Mouse (Mus musculus): ENCODE data around the gene Bicc1. TPM values are rescaled to one million over a fixed set of nuclear protein-coding genes. Genes with fewer than 3 reads are reported as not detected.

The Bicc1 gene
- total and polyA plus RNA-seq, 3 experiments = 13.7 to 17.1 (median 14.6) TPM

- intact Hi-C loops (cut with DNase I) = loop anchor here (1.0 to 5.0 kb wide), 2 partner anchors 34 to 57 kb away; no protein-coding TSS in a partner anchor
- peak overlapping the region; percentile 61 for H3K9ac ChIP-seq (ENCODE audit: low read depth, low read length)
- no peak for DNase-seq
- peak overlapping the region; percentile 88 for H3K27ac ChIP-seq
- WGBS = 25% methylated on average over 9 of the region's 9 CpGs
- H3K79me2 ChIP-seq (replicated peaks; ENCODE audit: control insufficient read depth, insufficient read depth, low read length) = no peaks in the 10 kb centered on the region
- no peaks in the 10 kb centered on the region for H3K27me3 ChIP-seq (ENCODE audit: control insufficient read depth, insufficient read depth, low read length)
- peak overlapping the region; percentile 30 for H3K4me3 ChIP-seq
- TF ChIP-seq EP300 (IDR thresholded peaks at IDR 0.05; ENCODE audit: insufficient read depth, low read depth, low read length) (no peak), CTCF (IDR thresholded peaks at IDR 0.05) (no peak), POLR2A (IDR thresholded peaks at IDR 0.05; ENCODE audit: insufficient read depth, low read depth, low read length) (no peak)
- peaks cover 5% of the 10 kb centered on the region; the same call in 1 of the 2 replicates for H3K36me3 ChIP-seq (ENCODE audit: control insufficient read depth, insufficient read depth, low read length)
- H3K4me1 ChIP-seq (ENCODE audit: control insufficient read depth, insufficient read depth, low read length) = peaks cover 7% of the 10 kb centered on the region
These were observed 134.8 kb downstream of the Bicc1 start for GRCm38 (mm10) chr10:71024681-71025080.

DNA sequence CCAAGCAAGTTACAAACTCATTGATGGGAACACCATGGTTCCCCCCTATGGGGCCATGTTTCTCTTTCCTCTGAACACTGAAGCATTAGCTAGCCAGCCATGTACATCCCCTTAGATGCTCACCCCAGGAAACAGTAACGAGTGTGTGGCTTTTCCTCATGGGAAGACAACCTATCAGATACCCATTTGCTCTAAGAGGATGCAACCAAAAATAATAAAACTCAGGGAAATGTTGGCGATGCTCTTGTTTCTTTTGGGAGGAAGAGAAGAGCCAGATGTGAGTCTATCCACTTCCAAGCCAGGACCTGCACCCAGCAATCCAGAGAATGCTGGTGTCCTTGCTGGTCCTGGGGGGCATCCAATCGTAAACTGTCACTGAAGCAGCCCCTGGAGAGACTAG, 136.0 kb downstream of the Bicc1 start:
- Histone ChIP-seq H3K27ac (peak overlapping the region; percentile 88), H3K36me3 (ENCODE audit: control insufficient read depth, insufficient read depth, low read length) (peaks cover 5% of the 10 kb centered on the region; the same call in 1 of the 2 replicates), H3K4me1 (ENCODE audit: control insufficient read depth, insufficient read depth, low read length) (peaks cover 4% of the 10 kb centered on the region), H3K79me2 (replicated peaks; ENCODE audit: control insufficient read depth, insufficient read depth, low read length) (no peaks in the 10 kb centered on the region), H3K9ac (ENCODE audit: low read depth, low read length) (no peak overlapping the region), H3K27me3 (ENCODE audit: control insufficient read depth, insufficient read depth, low read length) (no peaks in the 10 kb centered on the region), H3K4me3 (no peak overlapping the region)
- TF ChIP-seq EP300 (IDR thresholded peaks at IDR 0.05; ENCODE audit: insufficient read depth, low read depth, low read length) (no peak), POLR2A (IDR thresholded peaks at IDR 0.05; ENCODE audit: insufficient read depth, low read depth, low read length) (no peak), CTCF (IDR thresholded peaks at IDR 0.05) (no peak)
- WGBS = 46% methylated on average over 3 of the region's 3 CpGs
- intact Hi-C loops (cut with DNase I) = no loop called here
- no peak for DNase-seq

DNA sequence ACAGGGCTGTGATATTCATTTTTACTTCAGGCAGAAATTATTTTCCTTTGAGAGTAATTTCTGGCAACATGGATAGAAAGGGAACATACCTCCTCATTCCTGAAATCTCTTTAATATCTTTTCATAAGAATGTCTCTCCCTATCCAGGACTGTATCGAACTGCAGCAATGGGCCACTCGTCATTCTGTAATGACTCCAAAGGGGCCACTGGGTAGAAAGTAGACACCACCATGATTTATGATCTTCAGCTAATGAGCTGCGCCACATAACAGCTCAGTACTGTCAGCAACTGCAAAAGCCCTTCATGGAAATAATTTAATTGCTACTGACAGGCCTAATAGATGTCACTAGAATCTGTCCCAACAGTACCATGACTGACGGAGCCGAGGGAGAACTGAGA, 139.0 kb downstream of the Bicc1 start:
- Histone ChIP-seq H3K4me3 (no peak overlapping the region), H3K4me1 (ENCODE audit: control insufficient read depth, insufficient read depth, low read length) (peaks cover 3% of the 10 kb centered on the region), H3K27ac (no peak overlapping the region; the same call in 1 of the 2 replicates), H3K36me3 (ENCODE audit: control insufficient read depth, insufficient read depth, low read length) (0 out of 2 replicates have a peak, but pooled peaks cover 3% of the 10 kb centered on the region), H3K79me2 (replicated peaks; ENCODE audit: control insufficient read depth, insufficient read depth, low read length) (no peaks in the 10 kb centered on the region), H3K9ac (ENCODE audit: low read depth, low read length) (no peak overlapping the region), H3K27me3 (ENCODE audit: control insufficient read depth, insufficient read depth, low read length) (no peaks in the 10 kb centered on the region)
- DNase-seq = no peak
- WGBS = 86% methylated on average over 5 of the region's 5 CpGs
- intact Hi-C loops (cut with DNase I) = no loop called here
- TF ChIP-seq POLR2A (IDR thresholded peaks at IDR 0.05; ENCODE audit: insufficient read depth, low read depth, low read length) = no peak
- TF ChIP-seq CTCF (IDR thresholded peaks at IDR 0.05) = no peak
- TF ChIP-seq EP300 (IDR thresholded peaks at IDR 0.05; ENCODE audit: insufficient read depth, low read depth, low read length) = no peak

DNA sequence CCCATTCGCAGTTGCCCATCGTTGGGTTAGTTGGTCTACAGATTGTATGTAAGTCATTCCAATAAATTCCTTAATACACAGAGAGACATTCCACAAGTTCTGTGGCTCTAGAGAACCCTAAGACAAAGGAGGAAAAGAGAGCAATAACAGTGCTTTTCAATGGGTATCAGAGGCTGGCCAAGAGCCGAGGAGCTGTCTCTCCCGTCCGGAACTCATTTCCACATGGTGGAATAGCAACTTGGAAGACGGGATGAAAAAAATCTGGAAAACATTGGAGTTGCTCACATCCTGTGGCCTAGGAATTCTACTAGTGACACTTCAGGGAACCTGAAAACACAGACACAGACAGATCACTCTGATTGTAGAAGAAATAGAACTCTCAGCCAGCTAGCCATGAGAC, 139.7 kb downstream of the Bicc1 start:
- intact Hi-C loops (cut with DNase I) = no loop called here
- H3K27me3 ChIP-seq (ENCODE audit: control insufficient read depth, insufficient read depth, low read length) = no peaks in the 10 kb centered on the region
- no peak overlapping the region; the same call in 1 of the 2 replicates for H3K27ac ChIP-seq
- H3K36me3 ChIP-seq (ENCODE audit: control insufficient read depth, insufficient read depth, low read length) = 0 out of 2 replicates have a peak, but pooled peaks cover 3% of the 10 kb centered on the region
- H3K9ac ChIP-seq (ENCODE audit: low read depth, low read length) = no peak overlapping the region
- H3K4me1 ChIP-seq (ENCODE audit: control insufficient read depth, insufficient read depth, low read length) = peaks cover 3% of the 10 kb centered on the region
- peak in 1 of 2 experiments; percentile 39 for DNase-seq
- WGBS = 80% methylated on average over 6 of the region's 6 CpGs
- no peak for TF ChIP-seq EP300 (IDR thresholded peaks at IDR 0.05; ENCODE audit: insufficient read depth, low read depth, low read length)
- no peak for TF ChIP-seq POLR2A (IDR thresholded peaks at IDR 0.05; ENCODE audit: insufficient read depth, low read depth, low read length)
- TF ChIP-seq CTCF (IDR thresholded peaks at IDR 0.05) = no peak
- H3K79me2 ChIP-seq (replicated peaks; ENCODE audit: control insufficient read depth, insufficient read depth, low read length) = no peaks in the 10 kb centered on the region
- no peak overlapping the region for H3K4me3 ChIP-seq

DNA sequence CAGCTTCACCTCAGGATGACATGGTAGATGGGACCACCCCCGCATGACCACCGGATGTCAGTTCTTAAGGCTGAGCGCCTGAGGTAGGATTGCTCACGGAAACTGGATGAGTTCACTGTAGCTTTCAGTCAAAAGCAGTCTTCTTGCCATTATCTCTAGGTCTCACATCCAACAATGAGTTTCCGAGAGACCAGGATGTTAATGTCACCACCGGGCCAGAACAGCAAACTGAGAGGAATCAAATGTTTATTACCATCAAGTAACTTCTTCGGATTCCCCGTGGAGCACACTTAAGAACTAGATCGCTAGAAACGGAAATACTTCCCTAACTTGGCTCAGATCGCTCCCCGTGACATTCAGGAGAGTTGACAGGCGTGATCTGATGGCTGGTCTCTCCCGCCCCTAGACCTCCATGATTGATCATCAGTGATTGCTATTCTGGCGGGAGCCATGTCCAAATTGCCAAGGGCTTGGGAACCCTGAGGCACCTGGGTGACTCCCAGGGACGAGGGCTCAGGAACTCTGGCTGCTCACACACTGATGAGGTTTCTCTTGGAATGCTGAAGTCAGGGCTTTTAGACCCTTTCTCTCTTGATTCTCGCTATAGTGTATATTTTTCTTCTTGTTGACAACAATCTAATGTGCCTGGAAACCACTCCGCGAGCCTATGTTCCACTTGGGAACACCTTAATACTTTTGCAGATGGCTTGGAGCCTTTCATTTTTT, 149.6 kb downstream of the Bicc1 start:
- no peak overlapping the region for H3K27ac ChIP-seq

DNA sequence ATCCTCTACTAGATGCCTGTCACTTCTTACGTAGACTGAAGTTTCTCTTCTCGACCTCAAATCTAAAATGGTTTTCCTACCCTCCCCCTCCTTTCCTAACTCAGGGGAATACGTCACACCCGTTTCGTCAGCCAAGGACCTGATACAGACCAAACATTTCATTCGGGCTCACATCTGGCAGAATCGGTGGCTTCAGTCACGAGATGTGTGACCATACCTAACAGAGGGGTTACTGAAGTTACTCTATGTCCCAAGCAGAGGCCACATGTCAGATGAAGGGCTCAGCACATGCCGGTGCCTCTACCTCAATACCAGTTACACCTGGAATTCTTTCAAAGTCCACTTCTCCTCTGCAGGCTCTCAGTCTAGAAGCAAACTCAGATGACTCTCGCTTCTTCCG, 150.8 kb downstream of the Bicc1 start:
- peaks cover 4% of the 10 kb centered on the region for H3K4me1 ChIP-seq (ENCODE audit: control insufficient read depth, insufficient read depth, low read length)
- DNase-seq = no peak
- H3K79me2 ChIP-seq (replicated peaks; ENCODE audit: control insufficient read depth, insufficient read depth, low read length) = no peaks in the 10 kb centered on the region
- H3K27ac ChIP-seq = peak overlapping the region; percentile 0; the same call in 1 of the 2 replicates
- no peak for TF ChIP-seq POLR2A (IDR thresholded peaks at IDR 0.05; ENCODE audit: insufficient read depth, low read depth, low read length)
- TF ChIP-seq EP300 (IDR thresholded peaks at IDR 0.05; ENCODE audit: insufficient read depth, low read depth, low read length) = no peak
- no peak for TF ChIP-seq CTCF (IDR thresholded peaks at IDR 0.05)
- 67% methylated on average over 11 of the region's 11 CpGs for WGBS
- no peaks in the 10 kb centered on the region for H3K36me3 ChIP-seq (ENCODE audit: control insufficient read depth, insufficient read depth, low read length)
- intact Hi-C loops (cut with DNase I) = no loop called here
- H3K4me3 ChIP-seq = no peak overlapping the region
- no peak overlapping the region for H3K9ac ChIP-seq (ENCODE audit: low read depth, low read length)
- no peaks in the 10 kb centered on the region for H3K27me3 ChIP-seq (ENCODE audit: control insufficient read depth, insufficient read depth, low read length)

More for the DNA sequence above, 149.6 kb downstream of the Bicc1 start:
- Histone ChIP-seq H3K79me2 (replicated peaks; ENCODE audit: control insufficient read depth, insufficient read depth, low read length) (no peaks in the 10 kb centered on the region), H3K9ac (ENCODE audit: low read depth, low read length) (no peak overlapping the region), H3K27me3 (ENCODE audit: control insufficient read depth, insufficient read depth, low read length) (no peaks in the 10 kb centered on the region), H3K36me3 (ENCODE audit: control insufficient read depth, insufficient read depth, low read length) (no peaks in the 10 kb centered on the region), H3K4me3 (no peak overlapping the region), H3K4me1 (ENCODE audit: control insufficient read depth, insufficient read depth, low read length) (peaks cover 4% of the 10 kb centered on the region)
- WGBS = 75% methylated on average over 19 of the region's 19 CpGs
- TF ChIP-seq CTCF (IDR thresholded peaks at IDR 0.05) (no peak), EP300 (IDR thresholded peaks at IDR 0.05; ENCODE audit: insufficient read depth, low read depth, low read length) (no peak), POLR2A (IDR thresholded peaks at IDR 0.05; ENCODE audit: insufficient read depth, low read depth, low read length) (no peak)
- intact Hi-C loops (cut with DNase I) = no loop called here
- DNase-seq = no peak

Data from heart, adult 2 months (tissue).